Mouse (Mus musculus) olfactory bulb, adult 2 months (tissue): ENCODE data around the gene Eno3.

ENCODE experiments used
- CTCF ChIP-seq: fragments of 200-500 bp; IDR thresholded peaks from 2 replicates; pipeline ENCODE4 v1.5.1; 2012; ENCODE audit warnings: low read depth, mild to moderate bottlenecking, low read length, moderate library complexity; ENCODE audit not compliant: insufficient read depth
- POLR2A ChIP-seq: fragments of 200-500 bp; IDR thresholded peaks from 2 replicates; pipeline ENCODE4 v1.6.1; 2012; ENCODE audit warnings: mild to moderate bottlenecking, low read depth, low read length, moderate library complexity; ENCODE audit not compliant: insufficient read depth

GRCm38 (mm10) chr11:70644564-70645103, 12.4 kb upstream of the Eno3 start:
- TF ChIP-seq CTCF (no peak), POLR2A (no peak)
